Mouse (Mus musculus) E14TG2a.4 (cell line): Measurements from ENCODE around the gene Tut1.

Experiments used
- H3K27me3 ChIP-seq: 2 replicates; pipeline ENCODE4 v1.6.1; 2014; ENCODE audit warnings: low read length, control low read depth; ENCODE audit not compliant: insufficient read depth
- H3K36me3 ChIP-seq: 2 replicates; pipeline ENCODE4 v1.6.1; 2014; ENCODE audit warnings: low read length, control low read depth; ENCODE audit not compliant: insufficient read depth
- H3K4me1 ChIP-seq: replicated peaks from 2 replicates; pipeline ENCODE4 v1.6.1; 2014; ENCODE audit warnings: low read depth, low read length, control low read depth
- H3K4me3 ChIP-seq: replicated peaks from 2 replicates; pipeline ENCODE4 v1.5.1; 2014; ENCODE audit warnings: mild to moderate bottlenecking, low read length
- H3K9me3 ChIP-seq: 2 replicates; pipeline ENCODE4 v1.6.1; 2014; ENCODE audit warnings: low read length, control low read depth
- CTCF ChIP-seq: conservative IDR thresholded peaks from 2 replicates; pipeline ENCODE4 v1.5.1; 2014; ENCODE audit warnings: low read length
- NANOG ChIP-seq: IDR thresholded peaks from 2 replicates; pipeline ENCODE4 v1.6.1; 2014; ENCODE audit warnings: borderline replicate concordance, low read length, mixed read lengths
- POU5F1 ChIP-seq: IDR thresholded peaks from 2 replicates; pipeline ENCODE4 v1.6.1; 2014; ENCODE audit warnings: low read length, borderline replicate concordance

The Tut1 gene

DNA sequence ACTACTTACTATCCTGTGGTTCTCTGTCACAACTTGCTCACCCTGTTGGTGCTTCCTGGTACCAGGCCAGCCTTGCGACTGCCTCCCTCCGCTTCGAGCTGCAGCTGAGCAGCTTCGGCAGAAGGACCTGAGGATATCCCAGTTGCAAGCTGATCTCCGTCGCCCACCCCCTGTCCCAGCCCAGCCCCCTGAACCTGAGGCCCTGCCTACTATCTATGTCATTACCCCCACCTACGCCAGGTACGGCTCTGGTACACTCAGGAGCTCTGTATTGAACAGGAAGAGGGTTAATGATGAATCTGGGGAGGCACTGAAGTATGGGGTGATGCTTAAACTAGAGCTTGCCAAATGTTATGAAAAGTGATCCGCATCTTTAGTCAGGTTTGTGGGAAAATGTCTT is 31.9 kb upstream of the Tut1 start:
- TF ChIP-seq POU5F1 (no peak), CTCF (no peak), NANOG (no peak)
- Histone ChIP-seq H3K27me3 (no peaks in the 10 kb centered on the region), H3K9me3 (no peaks in the 10 kb centered on the region), H3K4me3 (no peak overlapping the region), H3K36me3 (peaks cover 36% of the 10 kb centered on the region), H3K4me1 (peaks cover 52% of the 10 kb centered on the region)

DNA sequence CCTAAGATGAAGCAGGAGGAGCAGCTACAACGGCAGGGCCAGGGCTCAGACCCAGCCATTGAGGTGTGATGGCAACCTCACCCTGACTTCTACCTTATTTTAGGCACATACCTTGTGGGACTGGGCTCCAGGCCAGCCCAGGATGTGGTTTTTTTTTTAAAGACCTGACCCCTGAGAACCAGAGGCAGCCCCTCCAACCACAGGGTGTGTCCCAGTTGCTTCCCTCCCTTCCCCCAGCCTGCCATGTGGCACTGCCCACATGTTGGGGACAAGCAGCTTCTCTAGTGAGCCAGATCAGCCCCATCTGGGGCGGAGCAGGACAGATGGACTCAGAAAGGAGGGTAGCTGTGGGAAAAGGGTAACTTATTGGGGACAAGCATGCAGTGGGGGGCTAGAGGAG is 26.9 kb upstream of the Tut1 start:
- TF ChIP-seq NANOG (no peak), CTCF (no peak), POU5F1 (no peak)
- Histone ChIP-seq H3K36me3 (peaks cover 48% of the 10 kb centered on the region), H3K4me1 (peaks cover 45% of the 10 kb centered on the region), H3K4me3 (no peak overlapping the region), H3K9me3 (no peaks in the 10 kb centered on the region), H3K27me3 (peaks cover 18% of the 10 kb centered on the region)

DNA sequence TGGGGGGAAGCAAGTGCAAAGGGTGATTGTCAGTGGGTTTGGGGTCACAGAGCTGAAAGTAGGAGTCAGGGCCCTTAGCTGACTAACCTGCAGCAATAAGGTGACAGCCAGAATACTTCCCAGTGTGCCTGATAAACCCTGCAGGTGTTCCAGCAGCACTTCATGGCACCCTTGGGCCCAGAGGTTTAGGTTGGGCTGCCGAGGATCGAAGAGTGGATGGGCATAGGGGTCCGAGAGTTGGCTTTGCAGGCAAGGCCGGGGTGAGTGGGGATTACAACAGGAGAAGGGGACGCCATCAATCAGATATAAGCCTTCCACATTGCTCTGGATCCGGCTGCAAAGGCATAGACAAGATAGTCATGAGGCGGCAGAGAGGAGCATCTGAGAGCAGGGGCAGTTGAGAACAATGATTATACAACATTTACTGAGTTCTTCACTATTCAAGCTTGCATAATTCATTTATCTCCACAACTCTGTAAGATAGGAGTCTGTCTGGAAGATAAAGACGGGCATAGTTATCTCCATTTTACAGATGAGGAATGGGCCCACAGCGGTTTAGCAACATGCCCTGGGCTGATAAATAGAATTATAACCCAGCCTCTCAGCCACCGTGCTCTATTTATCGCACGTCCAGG is 25.6 kb upstream of the Tut1 start:
- Histone ChIP-seq H3K9me3 (no peaks in the 10 kb centered on the region), H3K4me3 (no peak overlapping the region), H3K27me3 (peaks cover 18% of the 10 kb centered on the region), H3K4me1 (peaks cover 44% of the 10 kb centered on the region), H3K36me3 (peaks cover 42% of the 10 kb centered on the region)
- TF ChIP-seq NANOG (no peak), POU5F1 (no peak), CTCF (no peak)

DNA sequence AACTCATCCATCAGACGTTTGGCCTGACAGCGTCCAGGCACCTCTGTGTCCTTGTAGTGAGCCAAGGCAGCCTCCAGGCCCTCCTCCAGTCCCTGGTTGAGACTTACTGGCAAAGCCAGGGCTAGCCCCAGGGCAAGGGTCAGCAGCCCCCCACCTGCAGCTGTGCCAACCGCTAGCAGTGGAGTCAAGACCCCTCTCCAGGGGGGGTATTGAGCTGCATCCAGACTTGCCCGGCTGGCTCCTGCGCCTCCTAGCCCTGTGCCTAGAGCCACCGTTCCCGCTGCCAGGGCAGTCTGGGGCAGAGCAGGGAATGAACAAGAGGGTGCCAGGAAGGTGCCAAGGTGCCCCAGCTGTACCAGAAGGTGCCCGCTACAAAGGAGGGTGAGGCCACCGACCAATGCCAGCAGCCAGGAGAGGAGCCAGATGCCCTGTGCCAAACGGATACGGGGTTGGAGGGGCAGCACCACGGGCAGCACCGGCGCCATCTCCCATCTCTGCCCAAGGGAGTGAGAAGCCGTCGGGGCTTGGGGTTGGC is 24.9 kb upstream of the Tut1 start:
- TF ChIP-seq POU5F1 (no peak), NANOG (no peak), CTCF (no peak)
- H3K27me3 ChIP-seq, result peaks cover 18% of the 10 kb centered on the region
- peak overlapping the region; percentile 91 for H3K4me3 ChIP-seq
- peaks cover 43% of the 10 kb centered on the region for H3K36me3 ChIP-seq
- H3K4me1 ChIP-seq, result peaks cover 44% of the 10 kb centered on the region
- no peaks in the 10 kb centered on the region for H3K9me3 ChIP-seq

DNA sequence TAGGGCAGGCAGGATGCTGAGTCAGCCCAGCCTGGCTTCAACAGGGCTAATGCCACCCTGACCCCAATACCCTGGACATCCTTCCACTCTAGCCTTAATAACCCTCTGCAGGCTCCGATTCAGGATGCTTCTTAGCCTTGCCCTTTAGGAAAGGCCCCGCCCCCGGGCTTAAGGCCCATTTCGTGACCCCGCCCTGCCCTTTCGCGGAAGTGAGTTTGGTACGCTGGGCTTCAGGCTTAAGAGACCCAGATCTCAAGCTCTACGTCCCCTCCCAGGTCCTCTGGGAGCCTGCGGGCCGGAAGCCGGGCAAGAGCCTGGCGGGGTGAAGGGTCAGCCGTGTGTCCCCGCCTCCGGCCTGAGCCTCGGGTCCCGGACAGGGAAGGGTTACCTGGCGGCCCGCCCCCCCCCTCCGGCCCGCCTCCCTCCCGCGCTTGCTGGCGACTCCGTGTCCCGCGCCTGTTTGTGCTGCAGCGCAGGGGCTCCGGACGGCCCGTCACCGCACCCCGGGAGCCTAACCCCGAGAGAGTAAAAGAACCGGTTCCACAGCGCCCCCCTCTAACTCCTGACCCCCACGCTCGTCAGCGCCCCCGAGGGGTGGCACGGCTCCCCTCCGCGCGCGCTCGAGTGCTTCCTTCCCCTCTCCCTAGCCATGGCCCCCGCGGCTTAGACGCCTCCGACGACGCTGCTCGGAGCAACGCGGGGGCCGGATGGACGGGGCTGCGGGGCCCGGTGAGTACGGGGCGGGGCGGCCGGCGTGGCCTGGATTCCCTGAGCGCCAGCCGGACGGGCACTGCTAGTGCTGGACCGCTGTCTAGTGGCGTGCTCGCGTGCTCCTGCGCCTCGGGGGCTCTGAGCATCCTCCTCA is 24.2 kb upstream of the Tut1 start, which contains the start of the genes Rom1 and Eml3:
Rom1 (minus strand) TSS at position 133 of the 865 bp plus-strand sequence.
Eml3 (plus strand) TSS at position 329 of the 865 bp plus-strand sequence.
- H3K4me1 ChIP-seq, result peaks cover 44% of the 10 kb centered on the region
- peak within 1 kb of the TSS; percentile 91 for H3K4me3 ChIP-seq
- no peak for TF ChIP-seq NANOG
- no peak for TF ChIP-seq POU5F1
- no peak for TF ChIP-seq CTCF
- no peaks in the 10 kb centered on the region for H3K9me3 ChIP-seq
- H3K36me3 ChIP-seq, result peaks cover 50% of the 10 kb centered on the region
- H3K27me3 ChIP-seq, result peaks cover 18% of the 10 kb centered on the region

DNA sequence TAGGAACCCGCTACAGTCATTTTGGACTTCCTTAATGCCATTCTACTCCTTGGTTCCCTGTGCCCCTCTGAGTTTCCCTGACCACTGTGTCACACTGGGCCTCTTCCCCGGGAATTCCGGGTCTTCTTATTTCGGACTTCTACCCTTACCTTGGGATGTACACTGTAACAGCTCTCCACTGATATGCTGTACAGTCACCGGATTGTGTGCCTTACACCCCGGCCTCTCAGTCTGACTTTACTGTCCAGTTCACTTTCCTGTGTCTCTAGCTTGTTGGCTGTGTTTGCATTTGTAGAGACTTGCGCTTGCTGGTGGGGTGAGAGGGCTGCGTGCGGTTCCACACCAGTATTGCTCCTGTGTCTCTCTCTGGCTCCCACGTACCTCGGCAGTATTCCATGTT is 23.5 kb upstream of the Tut1 start:
- Histone ChIP-seq H3K9me3 (no peaks in the 10 kb centered on the region), H3K4me1 (peaks cover 44% of the 10 kb centered on the region), H3K36me3 (peaks cover 57% of the 10 kb centered on the region), H3K4me3 (peak overlapping the region; percentile 91), H3K27me3 (peaks cover 18% of the 10 kb centered on the region)
- no peak for TF ChIP-seq CTCF
- no peak for TF ChIP-seq NANOG
- TF ChIP-seq POU5F1, result no peak

DNA sequence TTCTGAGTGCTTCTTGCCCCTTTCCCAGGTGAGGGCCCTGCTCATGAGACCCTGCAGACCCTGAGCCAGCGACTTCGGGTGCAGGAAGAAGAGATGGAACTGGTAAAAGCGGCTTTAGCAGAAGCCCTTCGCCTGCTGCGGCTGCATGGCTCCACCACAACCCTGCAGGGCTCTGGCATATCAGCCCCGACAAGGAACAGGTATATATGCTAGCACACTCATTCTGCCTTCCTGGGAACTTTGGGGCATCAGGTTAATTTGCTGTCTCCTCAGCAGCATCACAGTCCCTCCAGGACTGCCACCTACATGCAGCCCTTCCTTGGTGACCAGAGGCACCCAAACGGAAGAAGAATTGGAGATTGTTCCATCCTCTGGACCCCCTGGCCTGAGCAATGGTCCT is 22.9 kb upstream of the Tut1 start:
- Histone ChIP-seq H3K4me3 (peak overlapping the region; percentile 91), H3K4me1 (peaks cover 37% of the 10 kb centered on the region), H3K9me3 (no peaks in the 10 kb centered on the region), H3K27me3 (peaks cover 18% of the 10 kb centered on the region), H3K36me3 (peaks cover 57% of the 10 kb centered on the region)
- TF ChIP-seq CTCF (no peak), POU5F1 (no peak), NANOG (no peak)

DNA sequence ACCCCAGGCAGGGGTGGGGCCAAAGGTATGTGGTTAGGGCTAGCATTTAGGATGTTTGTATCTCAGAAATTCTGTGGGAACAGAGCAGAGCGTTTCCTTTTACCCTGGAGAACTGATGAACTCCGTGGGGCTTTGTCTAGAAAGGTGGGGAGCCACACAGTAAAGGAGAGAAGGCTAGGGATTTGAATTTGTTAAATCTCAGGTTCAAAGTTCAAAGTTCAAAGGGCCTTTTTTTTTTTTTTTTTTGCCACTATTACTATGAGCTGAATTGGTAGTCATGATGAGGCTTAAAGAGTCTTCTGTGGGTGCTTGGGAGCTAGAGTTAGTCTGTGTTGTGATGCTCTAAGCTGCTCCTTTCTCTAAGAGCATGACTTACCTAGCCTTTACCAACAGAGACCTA is 16.9 kb upstream of the Tut1 start:
- Histone ChIP-seq H3K9me3 (no peaks in the 10 kb centered on the region), H3K4me1 (peaks cover 46% of the 10 kb centered on the region), H3K36me3 (peaks cover 56% of the 10 kb centered on the region), H3K27me3 (no peaks in the 10 kb centered on the region; the same call in 1 of the 2 replicates), H3K4me3 (no peak overlapping the region)
- TF ChIP-seq NANOG (no peak), POU5F1 (no peak), CTCF (no peak)
